Mouse (Mus musculus) kidney, postnatal 0 days (tissue): Measurements from ENCODE around the gene Thap11. TPM values are rescaled to one million over a fixed set of nuclear protein-coding genes. Genes with fewer than 3 reads are reported as not detected.
"Not testable (repeated sequence)": the region's sequence is repeated elsewhere in the genome, so short reads cannot be mapped to it uniquely, and the experiment has no call there.

Source experiments
- ATAC-seq: fragments of 200-750 bp; cut with Nextera tagmentation; replicated peaks from 2 replicates; pipeline ENCODE4 v1.8.0; 2017; ENCODE audit warnings: low read depth, moderate number of reproducible peaks, moderate TSS enrichment, moderate library complexity; ENCODE audit not compliant: low FRiP score
- DNase-seq: peaks from one replicate; pipeline ENCODE4 v3.0.0-alpha.2; 2016; ENCODE audit warnings: low spot score
- H3K27ac ChIP-seq: fragments of 300-500 bp; sonication (generic); 2 replicates; pipeline ENCODE4 v1.5.1; 2014; ENCODE audit warnings: mild to moderate bottlenecking
- H3K27me3 ChIP-seq: fragments of 300-500 bp; sonication (generic); 2 replicates; pipeline ENCODE4 v1.6.1; 2014; ENCODE audit warnings: low read length, mixed read lengths; ENCODE audit not compliant: insufficient read depth
- H3K36me3 ChIP-seq: fragments of 300-500 bp; sonication (generic); 2 replicates; pipeline ENCODE4 v1.6.1; 2014; ENCODE audit warnings: low read length, mixed read lengths; ENCODE audit not compliant: insufficient read depth
- H3K4me1 ChIP-seq: fragments of 300-500 bp; sonication (generic); replicated peaks from 2 replicates; pipeline ENCODE4 v1.6.1; 2014; ENCODE audit warnings: antibody characterized with exemption, low read length, mixed read lengths; ENCODE audit not compliant: insufficient read depth
- H3K4me2 ChIP-seq: fragments of 300-500 bp; sonication (generic); 2 replicates; pipeline ENCODE4 v1.6.1; 2014; ENCODE audit warnings: mild to moderate bottlenecking, low read length, moderate library complexity, mixed read lengths
- H3K4me3 ChIP-seq: fragments of 300-500 bp; sonication (generic); replicated peaks from 2 replicates; pipeline ENCODE4 v1.5.1; 2014; ENCODE audit warnings: low read depth, low read length
- H3K9ac ChIP-seq: fragments of 300-500 bp; sonication (generic); 2 replicates; pipeline ENCODE4 v1.6.1; 2014; ENCODE audit warnings: low read depth, low read length
- H3K9me3 ChIP-seq: fragments of 300-500 bp; sonication (generic); replicated peaks from 2 replicates; pipeline ENCODE4 v1.6.1; 2016; ENCODE audit warnings: low read length, inconsistent platforms, mixed read lengths
- CTCF ChIP-seq: IDR thresholded peaks from 2 replicates; pipeline ENCODE4 v1.5.1; 2016; ENCODE audit warnings: antibody characterized with exemption, low read depth, mild to moderate bottlenecking, moderate library complexity
- WGBS: fragments of 180-500 bp; shearing (Covaris S2); extraction: QIAGEN DNeasy Blood & Tissue Kit; methylation state at CpG from one replicate; pipeline ENCODE4 v1.1.7; 2014; 5-methylcytosine and 5-hydroxymethylcytosine counted together
- polyA plus RNA-seq: library from polyadenylated mRNA; unstranded; fragments of >200 nt; fragmentation: Nextera tagmentation; extraction: Ambion mirVana; gene quantifications from 2 replicates; pipeline ENCODE4 v1.2.1, GENCODE M21; 2015

Gene Thap11
- polyA plus RNA-seq, 1 experiment from 2014 or later = 60.8 TPM

- DNase-seq (no peak), ATAC-seq (no peak)
- H3K36me3 ChIP-seq = peaks cover 10% of the 10 kb centered on the region; the same call in 1 of the 2 replicates
- H3K9me3 ChIP-seq = no peaks in the 10 kb centered on the region
- WGBS = 3% methylated on average over 4 of the region's 4 CpGs
- no peaks in the 10 kb centered on the region for H3K27me3 ChIP-seq
- peak overlapping the region; percentile 87 for H3K9ac ChIP-seq
- H3K4me3 ChIP-seq = peak overlapping the region; percentile 89
- peak overlapping the region; percentile 38 for H3K27ac ChIP-seq
- H3K4me1 ChIP-seq = peaks cover 6% of the 10 kb centered on the region; the same call in 1 of the 2 replicates
- H3K4me2 ChIP-seq = peak overlapping the region; percentile 80
- TF ChIP-seq CTCF = no peak
Measured at GRCm38 (mm10) chr8:105826379-105826778, 28.6 kb upstream of the Thap11 start.

- under 1% methylated on average over 52 of the region's 52 CpGs for WGBS
- Histone ChIP-seq H3K9me3 (no peaks in the 10 kb centered on the region), H3K27me3 (no peaks in the 10 kb centered on the region), H3K4me3 (peak within 1 kb of the TSS; percentile 89), H3K4me2 (peak within 1 kb of the TSS; percentile 80), H3K27ac (peak within 1 kb of the TSS; percentile 56), H3K36me3 (0 out of 2 replicates have a peak, but pooled peaks cover 7% of the 10 kb centered on the region), H3K9ac (peak within 1 kb of the TSS; percentile 87), H3K4me1 (peaks cover 6% of the 10 kb centered on the region; the same call in 1 of the 2 replicates)
- ATAC-seq (peak; percentile 99), DNase-seq (peak; percentile 100)
- TF ChIP-seq CTCF = no peak
Measured at GRCm38 (mm10) chr8:105826861-105827848, 27.8 kb upstream of the Thap11 start, which contains the start of the genes Ranbp10 and Tsnaxip1. Gene Ranbp10, minus strand, starts transcription at chr8:105827350. Gene Tsnaxip1, plus strand, starts transcription at chr8:105827731.

- H3K4me3 ChIP-seq, H3K9me3 ChIP-seq, H3K4me2 ChIP-seq, H3K9ac ChIP-seq, H3K4me1 ChIP-seq, DNase-seq, H3K27me3 ChIP-seq, H3K27ac ChIP-seq, H3K36me3 ChIP-seq, ATAC-seq: not testable (repeated sequence)
- WGBS = 75% methylated on average over 2 of the region's 2 CpGs
Measured at GRCm38 (mm10) chr8:105833740-105834139, 21.2 kb upstream of the Thap11 start.

GRCm38 (mm10) chr8:105835318-105835717, 19.6 kb upstream of the Thap11 start:
- Histone ChIP-seq H3K27ac (no peak overlapping the region), H3K4me1 (no peaks in the 10 kb centered on the region), H3K27me3 (no peaks in the 10 kb centered on the region), H3K4me2 (no peak overlapping the region), H3K4me3 (no peak overlapping the region), H3K36me3 (no peaks in the 10 kb centered on the region), H3K9me3 (no peaks in the 10 kb centered on the region), H3K9ac (no peak overlapping the region)
- TF ChIP-seq CTCF = peak; percentile 73
- DNase-seq (peak; percentile 45), ATAC-seq (no peak)
- 29% methylated on average over 11 of the region's 11 CpGs for WGBS

- H3K4me2 ChIP-seq = no peak overlapping the region
- DNase-seq = no peak
- no peaks in the 10 kb centered on the region for H3K4me1 ChIP-seq
- no peak for ATAC-seq
- WGBS = 85% methylated on average over 6 of the region's 6 CpGs
- no peak overlapping the region for H3K27ac ChIP-seq
- no peak for TF ChIP-seq CTCF
- H3K4me3 ChIP-seq = no peak overlapping the region
- H3K27me3 ChIP-seq = no peaks in the 10 kb centered on the region
- no peaks in the 10 kb centered on the region for H3K36me3 ChIP-seq
- no peaks in the 10 kb centered on the region for H3K9me3 ChIP-seq
- H3K9ac ChIP-seq = no peak overlapping the region
Measured at GRCm38 (mm10) chr8:105836991-105837390, 17.9 kb upstream of the Thap11 start.

GRCm38 (mm10) chr8:105839209-105839608, 15.7 kb upstream of the Thap11 start:
- Histone ChIP-seq H3K4me3 (no peak overlapping the region), H3K4me2 (no peak overlapping the region), H3K9ac (no peak overlapping the region), H3K4me1 (no peaks in the 10 kb centered on the region), H3K9me3 (no peaks in the 10 kb centered on the region), H3K27ac (no peak overlapping the region), H3K36me3 (peaks cover 9% of the 10 kb centered on the region; the same call in 1 of the 2 replicates), H3K27me3 (no peaks in the 10 kb centered on the region)
- WGBS = 89% methylated on average over 5 of the region's 5 CpGs
- no peak for TF ChIP-seq CTCF
- ATAC-seq = no peak
- DNase-seq = no peak
